Mouse (Mus musculus) CH12.LX (cell line): ENCODE data around the gene Plin2.
"Not testable (repeated sequence)": the region's sequence is repeated elsewhere in the genome, so short reads cannot be mapped to it uniquely, and the experiment has no call there.

Source experiments
- CTCF ChIP-seq, 2 experiments: IDR thresholded peaks in 1 of 2; conservative IDR thresholded peaks in 1 of 2; 2 replicates each; pipeline ENCODE4 v1.5.1; 2011 to 2012; ENCODE audit warnings: low read depth in 2 of 2, low read length in 2 of 2, improper control_type of control experiment in 1 of 2, inconsistent platforms in 1 of 2, mild to moderate bottlenecking in 1 of 2, moderate library complexity in 1 of 2
- IRF4 ChIP-seq: IDR thresholded peaks from 2 replicates; pipeline ENCODE4 v1.6.1; 2014; ENCODE audit warnings: low read depth, mild to moderate bottlenecking, inconsistent platforms, low read length, improper control_type of control experiment
- KAT2A ChIP-seq: IDR thresholded peaks from 2 replicates; pipeline ENCODE4 v1.6.1; 2012; ENCODE audit warnings: low read length, improper control_type of control experiment, inconsistent platforms; ENCODE audit not compliant: insufficient replicate concordance
- MAX ChIP-seq: IDR thresholded peaks from 2 replicates; pipeline ENCODE4 v1.6.1; 2011; ENCODE audit warnings: low read length, improper control_type of control experiment
- MEF2A ChIP-seq: IDR thresholded peaks from 2 replicates; pipeline ENCODE4 v1.6.1; 2014; ENCODE audit warnings: low read depth, mild to moderate bottlenecking, inconsistent platforms, low read length, improper control_type of control experiment, borderline replicate concordance
- PAX5 ChIP-seq: IDR thresholded peaks from 2 replicates; pipeline ENCODE4 v1.6.1; 2012; ENCODE audit warnings: low read length, inconsistent platforms, mixed read lengths
- POLR2A ChIP-seq: IDR thresholded peaks from 2 replicates; pipeline ENCODE4 v1.6.1; 2011; ENCODE audit warnings: low read depth, mild to moderate bottlenecking, improper control_type of control experiment, low read length
- RAD21 ChIP-seq: IDR thresholded peaks from 2 replicates; pipeline ENCODE4 v1.6.1; 2011; ENCODE audit warnings: low read depth, mild to moderate bottlenecking, low read length, improper control_type of control experiment, moderate library complexity
- TCF12 ChIP-seq: IDR thresholded peaks from 2 replicates; pipeline ENCODE4 v1.6.1; 2014; ENCODE audit warnings: low read depth, mild to moderate bottlenecking, inconsistent platforms, low read length, improper control_type of control experiment

DNA sequence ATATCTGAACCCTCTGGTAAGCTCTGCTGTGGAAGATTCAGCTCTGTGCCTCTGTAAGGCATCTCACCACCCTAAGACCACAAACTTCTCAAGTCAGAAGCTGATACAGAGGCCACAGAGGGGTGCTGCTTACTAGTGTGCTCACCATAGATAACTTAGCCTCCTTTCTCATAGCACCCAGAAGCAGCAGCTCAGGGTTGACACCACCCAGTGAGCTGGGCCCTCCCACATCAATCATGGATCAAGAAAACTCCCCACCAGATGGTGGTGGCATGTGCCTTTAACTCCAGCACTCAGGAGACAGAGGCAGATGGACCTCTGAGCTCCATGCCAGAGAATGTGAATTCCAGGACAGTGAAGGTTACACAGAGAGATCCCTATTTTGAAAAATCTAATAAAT is 35.0 kb downstream of the Plin2 start:
- not testable (repeated sequence) for TF ChIP-seq MAX; CTCF (conservative IDR thresholded peaks at IDR 0.05 in 1 of 2, IDR thresholded peaks at IDR 0.05 in 1 of 2; ENCODE audit: low read depth in 2 of 2, low read length in 2 of 2); RAD21; TCF12; PAX5; IRF4; KAT2A; POLR2A; MEF2A
